Mouse (Mus musculus): ENCODE results near the gene Pkhd1. TPM values are rescaled to one million over a fixed set of nuclear protein-coding genes. Genes with fewer than 3 reads are reported as not detected.

The Pkhd1 gene
- polyA plus RNA-seq, 1 experiment from 2014 or later: not detected

- Histone ChIP-seq H3K4me2 (no peak overlapping the region), H3K9ac (no peak overlapping the region), H3K4me3 (no peak overlapping the region), H3K9me3 (no peaks in the 10 kb centered on the region), H3K27ac (0 out of 2 replicates have a peak overlapping the region, but pooled peaks have one; percentile 1), H3K4me1 (replicated peaks) (no peaks in the 10 kb centered on the region), H3K27me3 (no peaks in the 10 kb centered on the region), H3K36me3 (no peaks in the 10 kb centered on the region)
- 73% methylated on average over 8 of the region's 8 CpGs for WGBS
- 0 out of 2 replicates have a peak, but pooled peaks have one; percentile 68 for ATAC-seq (ENCODE audit: low FRiP score)
These were observed 599.5 kb downstream of the Pkhd1 start for GRCm38 (mm10) chr1:20018198-20018925.

DNA sequence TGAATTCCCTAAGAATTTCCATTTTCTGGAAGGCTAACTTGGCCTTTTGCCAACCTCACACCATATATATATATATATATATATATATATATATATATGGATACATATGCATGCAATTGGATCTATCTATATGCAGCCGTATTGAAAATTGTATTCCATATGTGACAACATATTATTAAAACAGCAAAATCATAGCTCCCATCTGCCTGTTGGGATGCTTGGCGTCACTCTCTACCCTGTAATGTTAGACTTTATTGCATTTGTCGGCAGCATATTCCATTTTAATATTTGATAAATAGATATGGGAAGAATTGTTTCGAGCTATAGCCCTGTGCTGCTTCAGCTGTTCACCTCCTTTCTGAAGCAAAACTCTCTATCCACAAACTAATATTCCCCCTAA is 600.2 kb downstream of the Pkhd1 start:
- H3K36me3 ChIP-seq: no peaks in the 10 kb centered on the region
- no peak overlapping the region for H3K9ac ChIP-seq
- H3K4me2 ChIP-seq: no peak overlapping the region
- H3K4me1 ChIP-seq (replicated peaks): no peaks in the 10 kb centered on the region
- no peak overlapping the region for H3K4me3 ChIP-seq
- H3K27me3 ChIP-seq: no peaks in the 10 kb centered on the region
- H3K27ac ChIP-seq: no peak overlapping the region
- 72% methylated on average over 4 of the region's 4 CpGs for WGBS
- no peak for ATAC-seq (ENCODE audit: low FRiP score)
- no peaks in the 10 kb centered on the region for H3K9me3 ChIP-seq

Other genes with a start within 250 kb of the Pkhd1 start
- gene Il17a, start 112.8 kb upstream of the Pkhd1 start, polyA plus RNA-seq (2015; fragmentation: Nextera tagmentation; extraction: Ambion mirVana): not detected in 2 replicates
- not detected in 2 replicates for gene Il17f, start 172.6 kb upstream of the Pkhd1 start, polyA plus RNA-seq (2015; fragmentation: Nextera tagmentation; extraction: Ambion mirVana)
- gene Mcm3, start 202.2 kb upstream of the Pkhd1 start, polyA plus RNA-seq (2015; fragmentation: Nextera tagmentation; extraction: Ambion mirVana): 27.0 and 29.6 TPM in 2 replicates

All from hindbrain, embryonic 13.5 days (tissue).